Mouse (Mus musculus) olfactory bulb, adult 2 months (tissue): ENCODE results near the gene Dcbld2.

Experiments
- CTCF ChIP-seq: fragments of 200-500 bp; IDR thresholded peaks from 2 replicates; pipeline ENCODE4 v1.5.1; 2012; ENCODE audit warnings: low read depth, mild to moderate bottlenecking, low read length, moderate library complexity; ENCODE audit not compliant: insufficient read depth
- POLR2A ChIP-seq: fragments of 200-500 bp; IDR thresholded peaks from 2 replicates; pipeline ENCODE4 v1.6.1; 2012; ENCODE audit warnings: mild to moderate bottlenecking, low read depth, low read length, moderate library complexity; ENCODE audit not compliant: insufficient read depth

DNA sequence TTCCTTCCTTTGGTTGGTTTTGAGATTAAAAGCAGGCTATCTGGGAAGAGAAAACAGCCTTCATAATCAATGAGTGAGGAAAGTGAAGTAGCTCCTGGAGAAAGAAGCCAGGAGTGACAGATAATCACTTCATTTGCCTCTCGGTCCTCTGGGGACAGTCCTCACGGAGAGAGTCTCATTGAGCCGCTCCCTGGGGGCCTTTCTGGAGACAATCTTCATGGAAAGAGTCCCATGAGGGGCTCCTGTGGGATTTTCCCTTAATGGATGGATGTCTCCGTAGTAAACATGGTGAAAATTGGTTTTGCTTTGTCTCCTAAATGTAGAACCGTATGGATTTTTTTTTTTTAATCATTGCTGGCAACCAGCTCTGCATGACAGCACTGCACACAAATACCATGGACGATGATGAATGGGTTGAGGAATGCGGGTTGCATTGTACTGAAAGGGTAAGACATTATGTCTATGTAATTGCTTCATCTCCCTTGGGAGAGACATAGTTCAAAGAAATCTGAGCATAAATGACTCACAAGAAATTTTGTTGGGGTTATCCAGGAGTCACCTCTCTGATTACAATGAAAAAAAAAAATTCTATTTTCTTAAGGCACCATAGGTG, 19.0 kb upstream of the Dcbld2 start:
- no peak for TF ChIP-seq CTCF
- TF ChIP-seq POLR2A = no peak
